Mouse (Mus musculus) macrophage (primary cell): ENCODE measurements around the gene Ptprm. TPM values are rescaled to one million over a fixed set of nuclear protein-coding genes. Genes with fewer than 3 reads are reported as not detected.

Experiments
- H3K27ac ChIP-seq: fragments of 350-480 bp; formaldehyde crosslinking; 2 replicates; pipeline ENCODE4 v1.9.0; 2021
- H3K36me3 ChIP-seq: fragments of 350-480 bp; formaldehyde crosslinking; 2 replicates; pipeline ENCODE4 v1.9.0; 2021; ENCODE audit errors: inconsistent target
- H3K4me3 ChIP-seq: fragments of 350-480 bp; formaldehyde crosslinking; 2 replicates; pipeline ENCODE4 v1.9.0; 2021; ENCODE audit errors: inconsistent target
- H3K79me2 ChIP-seq: fragments of 350-480 bp; formaldehyde crosslinking; 2 replicates; pipeline ENCODE4 v1.9.0; 2021; ENCODE audit errors: inconsistent target
- WGBS: methylation state at CpG from one replicate; pipeline ENCODE4 v1.1.7; 2026; ENCODE audit warnings: inconsistent platforms; ENCODE audit not compliant: missing documents; 5-methylcytosine and 5-hydroxymethylcytosine counted together
- polyA plus RNA-seq: library from polyadenylated mRNA; stranded (reverse); fragments of 250-400 nt; gene quantifications from 3 replicates; pipeline ENCODE4 v1.2.4, GENCODE M21; 2018; ENCODE audit warnings: inconsistent platforms

Ptprm gene
- polyA plus RNA-seq, 1 experiment from 2014 or later = 2.2 TPM

- Histone ChIP-seq H3K36me3 (no peaks in the 10 kb centered on the region), H3K79me2 (no peaks in the 10 kb centered on the region), H3K4me3 (no peak overlapping the region), H3K27ac (no peak overlapping the region)
- 86% methylated on average over 2 of the region's 2 CpGs for WGBS
These were observed 372.6 kb downstream of the Ptprm start for GRCm38 (mm10) chr17:66981649-66982048.

- Histone ChIP-seq H3K4me3 (no peak overlapping the region), H3K27ac (no peak overlapping the region), H3K36me3 (no peaks in the 10 kb centered on the region), H3K79me2 (no peaks in the 10 kb centered on the region)
- 69% methylated on average over 5 of the region's 5 CpGs for WGBS
These were observed 374.3 kb downstream of the Ptprm start for GRCm38 (mm10) chr17:66979971-66980370.

DNA sequence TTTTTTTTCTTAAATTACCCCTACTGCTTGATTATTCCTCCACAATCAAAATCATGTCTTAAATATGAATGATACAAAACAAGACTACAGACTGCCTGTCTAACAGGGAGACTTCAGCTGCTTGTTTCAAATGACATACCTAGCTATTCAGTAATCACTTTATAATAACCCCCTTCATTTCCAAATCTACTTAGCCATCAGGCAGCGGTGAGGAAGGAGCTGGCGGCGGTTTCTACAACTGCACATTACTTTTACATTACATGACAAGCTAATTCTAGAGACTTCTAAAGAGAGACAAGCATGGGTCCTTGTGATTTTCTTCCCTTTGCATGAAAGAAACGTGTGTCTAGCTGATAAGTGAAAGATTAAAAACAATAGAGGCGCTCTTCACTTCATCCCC lies 377.8 kb downstream of the Ptprm start:
- WGBS = 86% methylated on average over 5 of the region's 5 CpGs
- H3K4me3 ChIP-seq = no peak overlapping the region

GRCm38 (mm10) chr17:66972976-66973375 lies 381.3 kb downstream of the Ptprm start:
- 79% methylated on average over 3 of the region's 3 CpGs for whole genome bisulfite sequencing

More for the DNA sequence above, 377.8 kb downstream of the Ptprm start:
- no peaks in the 10 kb centered on the region for H3K36me3 ChIP-seq
- no peaks in the 10 kb centered on the region for H3K79me2 ChIP-seq
- no peak overlapping the region for H3K27ac ChIP-seq

DNA sequence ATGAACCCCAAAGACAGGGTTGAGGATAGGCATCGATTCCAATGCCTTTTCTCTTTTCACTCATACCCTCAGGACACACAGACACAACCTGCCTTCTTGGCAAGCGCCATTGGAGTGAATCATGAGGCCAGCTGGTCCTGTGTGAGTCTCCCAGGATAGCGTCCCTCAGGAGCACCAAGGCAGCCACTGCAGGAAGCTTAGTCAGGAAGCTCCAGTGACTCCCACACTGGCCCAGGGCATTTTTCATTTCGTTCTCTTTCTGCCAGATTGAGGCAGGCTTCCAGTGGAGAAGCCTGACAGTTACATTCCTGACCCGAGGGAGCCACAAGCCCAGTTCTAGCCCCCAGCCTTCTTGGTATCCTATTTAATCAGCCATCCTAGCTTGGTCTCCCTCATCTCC lies 393.3 kb downstream of the Ptprm start:
- WGBS = 71% methylated on average over 5 of the region's 5 CpGs
- no peaks in the 10 kb centered on the region for H3K79me2 ChIP-seq
- no peaks in the 10 kb centered on the region for H3K36me3 ChIP-seq
- H3K27ac ChIP-seq = no peak overlapping the region
- no peak overlapping the region for H3K4me3 ChIP-seq

More at GRCm38 (mm10) chr17:66972976-66973375, 381.3 kb downstream of the Ptprm start:
- no peaks in the 10 kb centered on the region for H3K79me2 ChIP-seq
- no peak overlapping the region for H3K4me3 ChIP-seq
- no peaks in the 10 kb centered on the region for H3K36me3 ChIP-seq
- H3K27ac ChIP-seq = no peak overlapping the region

GRCm38 (mm10) chr17:66960557-66960956 lies 393.7 kb downstream of the Ptprm start:
- no peak overlapping the region for H3K4me3 ChIP-seq
- H3K27ac ChIP-seq = no peak overlapping the region
- WGBS = 76% methylated on average over 6 of the region's 6 CpGs
- no peaks in the 10 kb centered on the region for H3K79me2 ChIP-seq
- H3K36me3 ChIP-seq = no peaks in the 10 kb centered on the region

- Histone ChIP-seq H3K79me2 (no peaks in the 10 kb centered on the region), H3K27ac (no peak overlapping the region), H3K36me3 (no peaks in the 10 kb centered on the region), H3K4me3 (no peak overlapping the region)
- WGBS = 93% methylated on average over 2 of the region's 2 CpGs
These were observed 394.4 kb downstream of the Ptprm start for GRCm38 (mm10) chr17:66959815-66960214.

- no peak overlapping the region for H3K4me3 ChIP-seq
- no peaks in the 10 kb centered on the region for H3K79me2 ChIP-seq
- no peak overlapping the region for H3K27ac ChIP-seq
- 74% methylated on average over 2 of the region's 2 CpGs for WGBS
- H3K36me3 ChIP-seq = no peaks in the 10 kb centered on the region
These were observed 395.5 kb downstream of the Ptprm start for GRCm38 (mm10) chr17:66958766-66959165.

DNA sequence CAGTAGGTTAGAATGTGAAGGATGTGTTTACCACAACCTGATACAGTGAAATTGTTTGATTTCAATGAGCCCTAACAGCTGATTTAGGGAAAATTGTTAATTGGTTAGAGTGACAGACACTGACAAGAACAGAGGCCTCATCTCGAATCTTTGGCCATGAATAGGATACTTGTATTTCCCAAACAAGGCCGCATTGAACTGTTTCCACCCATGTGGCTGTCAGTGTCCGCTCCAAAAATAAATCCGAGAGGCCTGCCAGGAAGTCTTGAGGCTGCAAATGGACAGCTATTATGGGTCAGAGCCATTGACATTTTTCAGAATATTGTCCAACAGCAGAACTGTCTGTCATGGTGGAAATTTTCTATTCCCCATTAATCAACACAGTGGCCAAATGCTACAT lies 409.8 kb downstream of the Ptprm start:
- no peak overlapping the region for H3K27ac ChIP-seq
- WGBS = 82% methylated on average over 4 of the region's 4 CpGs
- H3K79me2 ChIP-seq = no peaks in the 10 kb centered on the region
- H3K36me3 ChIP-seq = no peaks in the 10 kb centered on the region
- H3K4me3 ChIP-seq = no peak overlapping the region

GRCm38 (mm10) chr17:66943539-66943938 lies 410.7 kb downstream of the Ptprm start:
- 95% methylated on average over 9 of the region's 9 CpGs for WGBS
- Histone ChIP-seq H3K36me3 (no peaks in the 10 kb centered on the region), H3K4me3 (no peak overlapping the region), H3K79me2 (no peaks in the 10 kb centered on the region), H3K27ac (no peak overlapping the region)

- WGBS = 87% methylated on average over 5 of the region's 5 CpGs
- Histone ChIP-seq H3K79me2 (no peaks in the 10 kb centered on the region), H3K36me3 (no peaks in the 10 kb centered on the region), H3K4me3 (no peak overlapping the region), H3K27ac (no peak overlapping the region)
These were observed 428.6 kb downstream of the Ptprm start for GRCm38 (mm10) chr17:66925611-66926010.

DNA sequence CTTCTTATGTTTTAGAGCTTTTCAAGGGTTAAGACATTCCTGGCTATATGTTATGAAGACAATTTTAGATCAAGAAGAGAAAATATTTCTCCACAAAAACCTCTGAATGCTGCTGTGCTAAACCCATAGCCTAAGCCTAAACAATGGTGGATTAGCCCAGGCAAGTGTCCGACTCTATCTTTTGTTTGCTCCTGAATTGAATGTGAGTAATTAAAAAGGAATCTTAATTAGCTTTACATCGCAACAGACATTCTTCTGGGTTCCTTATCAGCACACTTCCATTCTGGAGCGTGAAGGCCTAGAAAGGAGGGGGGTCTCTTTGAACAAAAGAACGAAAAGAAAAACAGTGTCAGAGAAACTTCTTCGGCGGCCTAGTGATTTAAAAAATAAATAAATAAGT lies 439.6 kb downstream of the Ptprm start:
- 86% methylated on average over 6 of the region's 6 CpGs for WGBS
- H3K4me3 ChIP-seq = no peak overlapping the region
- no peaks in the 10 kb centered on the region for H3K36me3 ChIP-seq
- H3K27ac ChIP-seq = no peak overlapping the region
- no peaks in the 10 kb centered on the region for H3K79me2 ChIP-seq

DNA sequence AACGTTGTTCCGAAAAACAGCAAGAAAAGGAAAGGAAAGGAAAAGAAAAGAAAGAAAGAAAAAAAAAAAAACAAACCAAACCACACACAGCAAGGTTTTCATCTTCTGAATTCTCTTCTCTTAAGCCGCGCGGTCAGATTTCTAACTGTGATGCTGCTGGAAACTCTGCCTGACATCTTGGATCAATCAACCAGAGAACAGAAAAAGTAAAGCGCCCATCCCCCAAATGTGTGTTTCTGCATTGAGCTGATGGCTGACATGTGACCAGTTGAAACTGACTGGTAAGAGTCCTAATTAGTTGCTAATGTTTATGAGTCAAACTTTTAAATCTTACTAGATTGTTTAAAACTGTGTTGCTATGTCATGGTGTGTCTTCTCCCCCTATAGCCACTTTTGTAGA lies 441.7 kb downstream of the Ptprm start:
- H3K36me3 ChIP-seq = no peaks in the 10 kb centered on the region
- no peak overlapping the region for H3K27ac ChIP-seq
- H3K4me3 ChIP-seq = no peak overlapping the region
- WGBS = 93% methylated on average over 4 of the region's 6 CpGs
- no peaks in the 10 kb centered on the region for H3K79me2 ChIP-seq

GRCm38 (mm10) chr17:66912120-66912519 lies 442.1 kb downstream of the Ptprm start:
- H3K4me3 ChIP-seq = no peak overlapping the region
- WGBS = 94% methylated on average over 9 of the region's 11 CpGs
- no peaks in the 10 kb centered on the region for H3K36me3 ChIP-seq
- no peaks in the 10 kb centered on the region for H3K79me2 ChIP-seq
- no peak overlapping the region for H3K27ac ChIP-seq

DNA sequence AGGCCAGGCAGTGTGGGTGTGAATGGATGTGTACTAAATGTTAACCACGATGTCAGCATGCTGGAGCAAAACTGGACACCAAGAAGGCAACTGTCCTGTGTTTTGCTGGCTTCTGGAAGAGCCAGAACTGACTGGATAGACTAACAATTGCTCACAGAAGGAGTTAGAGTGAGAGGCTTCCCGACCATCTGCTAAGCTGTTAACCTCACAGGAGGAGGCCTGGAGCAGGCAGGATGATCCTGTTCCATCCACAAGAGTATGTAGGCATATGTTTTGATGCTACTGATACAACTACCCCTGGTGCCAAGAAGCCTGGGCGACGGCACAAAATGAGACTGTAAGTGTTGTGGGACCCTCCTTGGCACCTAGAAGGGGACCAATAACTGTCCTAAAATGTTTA lies 444.4 kb downstream of the Ptprm start:
- 64% methylated on average over 4 of the region's 4 CpGs for WGBS
- no peaks in the 10 kb centered on the region for H3K79me2 ChIP-seq
- no peak overlapping the region for H3K27ac ChIP-seq
- H3K4me3 ChIP-seq = no peak overlapping the region
- no peaks in the 10 kb centered on the region for H3K36me3 ChIP-seq

- Histone ChIP-seq H3K36me3 (no peaks in the 10 kb centered on the region), H3K27ac (no peak overlapping the region), H3K79me2 (no peaks in the 10 kb centered on the region), H3K4me3 (no peak overlapping the region)
- WGBS = 82% methylated on average over 6 of the region's 6 CpGs
These were observed 445.3 kb downstream of the Ptprm start for GRCm38 (mm10) chr17:66908921-66909320.
